Mouse (Mus musculus) ES-E14 (cell line): Measurements from ENCODE around the gene Tor2a. TPM values are rescaled to one million over a fixed set of nuclear protein-coding genes. Genes with fewer than 3 reads are reported as not detected.

Source experiments
- DNase-seq: peaks from one replicate; pipeline ENCODE4 v3.0.0-alpha.2; 2013; ENCODE audit warnings: low read depth, low spot score
- H3K27ac ChIP-seq: 2 replicates; pipeline ENCODE4 v1.5.1; 2012; ENCODE audit warnings: low read depth, mild to moderate bottlenecking, low read length, moderate library complexity, mixed read lengths; ENCODE audit not compliant: poor library complexity, insufficient read depth, severe bottlenecking
- H3K36me3 ChIP-seq: 2 replicates; pipeline ENCODE4 v1.6.1; 2012; ENCODE audit warnings: mild to moderate bottlenecking, low read length, moderate library complexity, mixed read lengths; ENCODE audit not compliant: control insufficient read depth, poor library complexity, insufficient read depth, severe bottlenecking
- H3K4me1 ChIP-seq, 2 experiments: fragments of 150-350 bp in 1 of 2; sonication (generic) in 1 of 2; 2 replicates each; pipeline ENCODE4 v1.6.1; 2012; ENCODE audit warnings: low read length in 2 of 2, mild to moderate bottlenecking in 1 of 2, mixed read lengths in 1 of 2; ENCODE audit not compliant: control insufficient read depth in 2 of 2, insufficient read depth in 2 of 2, poor library complexity in 1 of 2
- H3K4me3 ChIP-seq, 2 experiments: fragments of 150-350 bp in 1 of 2; sonication (generic) in 1 of 2; 2 replicates each; pipeline ENCODE4 v1.5.1; 2012; ENCODE audit warnings: low read length in 2 of 2, low read depth in 1 of 2, mild to moderate bottlenecking in 1 of 2, mixed read lengths in 1 of 2; ENCODE audit not compliant: insufficient read depth in 1 of 2, poor library complexity in 1 of 2, severe bottlenecking in 1 of 2
- H3K9ac ChIP-seq: 2 replicates; pipeline ENCODE4 v1.6.1; 2012; ENCODE audit warnings: low read depth, mild to moderate bottlenecking, low read length, mixed read lengths; ENCODE audit not compliant: poor library complexity, insufficient read depth, severe bottlenecking
- H3K9me3 ChIP-seq: fragments of 150-350 bp; sonication (generic); 2 replicates; pipeline ENCODE4 v1.6.1; 2012; ENCODE audit warnings: low read depth, mild to moderate bottlenecking, low read length; ENCODE audit not compliant: control insufficient read depth, insufficient read depth
- CHD2 ChIP-seq: IDR thresholded peaks from 2 replicates; pipeline ENCODE4 v1.6.1; 2014; ENCODE audit warnings: mild to moderate bottlenecking, low read depth, low read length, inconsistent platforms
- HCFC1 ChIP-seq: IDR thresholded peaks from 2 replicates; pipeline ENCODE4 v1.6.1; 2012; ENCODE audit warnings: low read length, inconsistent platforms, borderline replicate concordance; ENCODE audit not compliant: insufficient read depth
- MAFK ChIP-seq: IDR thresholded peaks from 2 replicates; pipeline ENCODE4 v1.6.1; 2014; ENCODE audit warnings: mild to moderate bottlenecking, low read depth, low read length, inconsistent platforms; ENCODE audit not compliant: insufficient read depth
- ZC3H11A ChIP-seq: IDR thresholded peaks from 2 replicates; pipeline ENCODE4 v1.6.1; 2012; ENCODE audit warnings: low read depth, mild to moderate bottlenecking, inconsistent platforms, low read length, borderline replicate concordance
- ZNF384 ChIP-seq: IDR thresholded peaks from 2 replicates; pipeline ENCODE4 v1.6.1; 2012; ENCODE audit warnings: low read depth, low read length, inconsistent platforms
- in situ Hi-C, 2 experiments: fragments of 600-800 bp; cut with MboI; formaldehyde crosslinking; loops; one replicate each; pipeline ENCODE4 v1.15.1; 2025; ENCODE audit warnings: low sequenced_read_pairs in 2 of 2, inconsistent platforms in 1 of 2; ENCODE audit not compliant: unreplicated experiment in 2 of 2
- total RNA-seq: library from RNA; depleted of rRNA; stranded (reverse); fragments of 300-350 nt; gene quantifications from 2 replicates; pipeline ENCODE4 v1.2.3, GENCODE M21; 2012

Tor2a gene
- total RNA-seq, 1 experiment: 75.9 TPM

- H3K9me3 ChIP-seq: no peaks in the 10 kb centered on the region
- in situ Hi-C loops: no loop called here
- TF ChIP-seq ZC3H11A (no peak), CHD2 (no peak), MAFK (no peak), HCFC1 (no peak), ZNF384 (no peak)
- H3K27ac ChIP-seq: no peak overlapping the region
- no peak for DNase-seq
- peaks cover 5 to 13% of the 10 kb centered on the region in 2 experiments; a peak in 2 of 4 replicates for H3K4me1 ChIP-seq
- no peak overlapping the region for H3K9ac ChIP-seq
- H3K36me3 ChIP-seq: peaks cover 3% of the 10 kb centered on the region; the same call in 1 of the 2 replicates
- H3K4me3 ChIP-seq: no peak overlapping the region
Observed at GRCm38 (mm10) chr2:32778081-32778480, 21.0 kb downstream of the Tor2a start.

- DNase-seq: peak; percentile 67
- Histone ChIP-seq H3K9me3 (no peaks in the 10 kb centered on the region), H3K4me1 (peaks cover 5 to 17% of the 10 kb centered on the region in 2 experiments; a peak in 2 of 4 replicates), H3K4me3 (no peak overlapping the region), H3K27ac (no peak overlapping the region), H3K9ac (no peak overlapping the region), H3K36me3 (peaks cover 3% of the 10 kb centered on the region; the same call in 1 of the 2 replicates)
- no peak for TF ChIP-seq CHD2
- no peak for TF ChIP-seq MAFK
- TF ChIP-seq ZC3H11A: peak; percentile 29; the same call in 1 of the 2 replicates
- in situ Hi-C loops: no loop called here
Observed at GRCm38 (mm10) chr2:32779131-32779530, 22.1 kb downstream of the Tor2a start.

DNA sequence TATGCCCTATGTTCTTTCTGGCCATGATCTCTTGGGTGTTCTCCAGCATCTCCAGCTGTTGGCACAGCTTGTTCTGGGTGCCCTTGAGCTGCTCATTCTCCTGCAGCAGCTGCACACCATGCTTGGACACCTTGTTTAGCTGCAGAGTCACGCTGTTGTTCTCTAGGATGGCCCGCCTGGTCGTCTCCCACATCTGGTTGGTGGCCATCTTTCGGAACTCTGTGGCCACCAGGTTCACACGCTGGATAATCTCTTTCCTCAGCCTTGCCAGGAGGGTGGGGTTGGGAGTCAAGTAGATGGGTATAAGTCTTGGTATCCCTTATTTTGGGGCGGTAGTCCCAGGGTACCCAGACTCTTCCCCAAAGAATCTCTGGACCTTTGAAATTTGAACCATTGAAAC, 22.7 kb downstream of the Tor2a start:
- in situ Hi-C loops: no loop called here
- no peak overlapping the region for H3K27ac ChIP-seq
- no peak for DNase-seq

DNA sequence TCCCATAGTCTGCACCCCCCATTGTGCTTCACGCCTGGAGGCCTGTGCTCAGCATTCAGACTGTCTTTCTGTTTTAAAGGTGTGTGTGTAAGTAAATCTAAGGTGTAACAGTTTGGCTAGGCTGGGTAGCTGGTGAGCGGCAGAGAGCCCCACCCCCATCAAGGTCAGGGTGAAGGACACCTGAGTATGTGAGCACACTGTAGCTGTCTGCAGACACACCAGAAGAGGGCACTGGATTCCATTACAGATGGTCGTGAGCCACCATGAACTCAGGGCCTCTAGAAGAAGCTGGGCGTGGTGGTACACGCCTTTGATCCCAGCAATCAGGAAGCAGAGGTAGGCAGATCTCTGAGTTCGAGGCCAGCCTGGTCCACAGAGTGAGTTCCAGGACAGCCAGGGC, 24.7 kb downstream of the Tor2a start:
- H3K27ac ChIP-seq: no peak overlapping the region
- DNase-seq: no peak
- H3K9me3 ChIP-seq: no peaks in the 10 kb centered on the region
- in situ Hi-C loops: no loop called here
- peaks cover 0 to 18% of the 10 kb centered on the region in 2 experiments; a peak in 2 of 4 replicates for H3K4me1 ChIP-seq
- TF ChIP-seq MAFK: no peak
- TF ChIP-seq HCFC1: no peak
- TF ChIP-seq ZNF384: no peak
- TF ChIP-seq ZC3H11A: no peak
- TF ChIP-seq CHD2: no peak
- H3K9ac ChIP-seq: no peak overlapping the region
- H3K36me3 ChIP-seq: peaks cover 3% of the 10 kb centered on the region; the same call in 1 of the 2 replicates
- no peak overlapping the region for H3K4me3 ChIP-seq

More for the DNA sequence above, 22.7 kb downstream of the Tor2a start:
- H3K4me1 ChIP-seq: peaks cover 5 to 18% of the 10 kb centered on the region in 2 experiments; a peak in 2 of 4 replicates
- H3K36me3 ChIP-seq: peaks cover 3% of the 10 kb centered on the region; the same call in 1 of the 2 replicates
- TF ChIP-seq HCFC1: no peak
- H3K4me3 ChIP-seq: no peak overlapping the region
- H3K9me3 ChIP-seq: no peaks in the 10 kb centered on the region
- no peak overlapping the region for H3K9ac ChIP-seq

- no peaks in the 10 kb centered on the region for H3K36me3 ChIP-seq
- DNase-seq: no peak
- H3K27ac ChIP-seq: no peak within 1 kb of the TSS
- TF ChIP-seq MAFK (no peak), CHD2 (no peak), ZNF384 (no peak), ZC3H11A (no peak), HCFC1 (no peak)
- H3K4me1 ChIP-seq: peaks cover 0 to 15% of the 10 kb centered on the region in 2 experiments; a peak in 2 of 4 replicates
- H3K4me3 ChIP-seq: no peak within 1 kb of the TSS
- no peaks in the 10 kb centered on the region for H3K9me3 ChIP-seq
- H3K9ac ChIP-seq: no peak within 1 kb of the TSS
- in situ Hi-C loops: no loop called here
Observed at GRCm38 (mm10) chr2:32784048-32784681, 27.1 kb downstream of the Tor2a start, which contains the start of gene Cfap157. Cfap157 (minus strand) TSS chr2:32784428.
